Mouse (Mus musculus): ENCODE data around the gene E330021D16Rik. TPM values are rescaled to one million over a fixed set of nuclear protein-coding genes. Genes with fewer than 3 reads are reported as not detected.
A peak's percentile ranks its signal among the peaks of the same experiment; 100 is the strongest.

The E330021D16Rik gene
- polyA plus RNA-seq, 1 experiment from 2014 or later, result not detected

DNA sequence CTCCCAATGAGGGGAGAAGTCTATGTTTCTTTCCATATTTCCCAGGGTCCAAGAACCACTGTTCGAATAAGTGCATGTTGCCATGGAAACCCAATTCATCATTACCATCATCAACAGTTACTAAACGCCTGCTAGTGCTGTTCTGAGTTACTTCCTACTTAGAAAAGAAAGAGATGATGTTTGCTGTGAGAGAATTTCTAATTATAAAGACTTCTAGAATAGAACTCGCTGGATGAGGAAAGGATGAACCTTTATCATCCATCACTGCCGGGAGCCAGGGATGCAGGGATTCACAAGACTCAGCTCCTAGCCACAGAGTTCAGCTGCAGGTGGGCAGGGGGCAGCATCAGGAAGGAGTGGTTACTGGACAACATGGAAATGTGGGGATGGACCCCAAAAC lies 51.4 kb downstream of the E330021D16Rik start:
- no peak overlapping the region for H3K27ac ChIP-seq
- WGBS, result 78% methylated on average over 4 of the region's 4 CpGs
- no peak overlapping the region for H3K4me3 ChIP-seq
- no peak for ATAC-seq (ENCODE audit: insufficient number of reproducible peaks, insufficient read depth, low FRiP score, low TSS enrichment)
- H3K27me3 ChIP-seq, result no peaks in the 10 kb centered on the region
- H3K36me3 ChIP-seq, result no peaks in the 10 kb centered on the region
- H3K9ac ChIP-seq, result no peak overlapping the region
- H3K9me3 ChIP-seq, result no peaks in the 10 kb centered on the region
- no peaks in the 10 kb centered on the region for H3K4me1 ChIP-seq
- no peak overlapping the region for H3K4me2 ChIP-seq (replicated peaks)

DNA sequence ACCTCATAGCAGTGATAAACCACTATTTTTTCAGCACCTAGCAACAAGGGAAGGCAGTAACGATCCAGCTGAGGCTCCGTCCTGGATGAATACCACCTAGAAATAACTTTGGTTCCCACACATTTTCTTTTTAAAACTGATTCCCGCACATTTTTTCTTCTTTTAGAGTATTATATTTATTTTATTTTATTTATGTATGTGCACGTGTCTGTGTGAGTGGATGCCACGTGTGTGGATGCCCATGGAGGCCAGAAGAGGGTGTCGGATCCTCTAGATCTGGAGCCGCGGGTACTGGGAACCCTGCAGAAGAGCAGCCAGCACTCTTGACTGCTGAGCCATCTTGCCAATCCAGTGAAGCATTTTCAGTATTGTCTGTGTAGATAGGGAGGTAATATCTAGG lies 52.1 kb downstream of the E330021D16Rik start:
- Histone ChIP-seq H3K9me3 (no peaks in the 10 kb centered on the region), H3K36me3 (no peaks in the 10 kb centered on the region), H3K27me3 (no peaks in the 10 kb centered on the region), H3K9ac (no peak overlapping the region), H3K4me2 (replicated peaks) (no peak overlapping the region), H3K4me3 (no peak overlapping the region), H3K27ac (no peak overlapping the region), H3K4me1 (no peaks in the 10 kb centered on the region)
- WGBS, result 91% methylated on average over 8 of the region's 8 CpGs
- ATAC-seq (ENCODE audit: insufficient number of reproducible peaks, insufficient read depth, low FRiP score, low TSS enrichment), result no peak

DNA sequence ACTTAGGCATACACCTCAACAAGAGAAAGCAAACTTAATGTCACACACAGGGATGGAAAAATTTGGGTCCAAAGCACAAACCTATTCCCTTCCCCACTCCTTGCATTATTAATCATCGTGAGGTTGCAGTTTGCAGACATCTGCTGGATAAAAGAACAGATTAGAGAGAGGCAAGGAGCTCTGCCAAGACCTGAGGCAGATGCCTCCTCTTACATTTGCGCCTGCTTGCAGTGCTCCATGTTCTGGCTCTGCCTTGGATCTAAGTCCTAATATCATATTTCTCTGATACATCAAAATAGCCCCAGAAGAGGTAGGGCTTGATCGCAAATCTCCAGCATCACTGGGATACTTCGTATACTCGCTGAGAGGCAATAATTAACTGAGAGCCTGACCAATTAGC lies 56.9 kb downstream of the E330021D16Rik start:
- H3K9ac ChIP-seq, result no peak overlapping the region
- H3K27ac ChIP-seq, result no peak overlapping the region
- no peaks in the 10 kb centered on the region for H3K27me3 ChIP-seq
- ATAC-seq (ENCODE audit: insufficient number of reproducible peaks, insufficient read depth, low FRiP score, low TSS enrichment), result no peak
- H3K4me2 ChIP-seq (replicated peaks), result no peak overlapping the region
- 67% methylated on average over 5 of the region's 5 CpGs for WGBS
- no peak overlapping the region for H3K4me3 ChIP-seq
- no peaks in the 10 kb centered on the region for H3K4me1 ChIP-seq
- H3K9me3 ChIP-seq, result no peaks in the 10 kb centered on the region
- no peaks in the 10 kb centered on the region for H3K36me3 ChIP-seq

DNA sequence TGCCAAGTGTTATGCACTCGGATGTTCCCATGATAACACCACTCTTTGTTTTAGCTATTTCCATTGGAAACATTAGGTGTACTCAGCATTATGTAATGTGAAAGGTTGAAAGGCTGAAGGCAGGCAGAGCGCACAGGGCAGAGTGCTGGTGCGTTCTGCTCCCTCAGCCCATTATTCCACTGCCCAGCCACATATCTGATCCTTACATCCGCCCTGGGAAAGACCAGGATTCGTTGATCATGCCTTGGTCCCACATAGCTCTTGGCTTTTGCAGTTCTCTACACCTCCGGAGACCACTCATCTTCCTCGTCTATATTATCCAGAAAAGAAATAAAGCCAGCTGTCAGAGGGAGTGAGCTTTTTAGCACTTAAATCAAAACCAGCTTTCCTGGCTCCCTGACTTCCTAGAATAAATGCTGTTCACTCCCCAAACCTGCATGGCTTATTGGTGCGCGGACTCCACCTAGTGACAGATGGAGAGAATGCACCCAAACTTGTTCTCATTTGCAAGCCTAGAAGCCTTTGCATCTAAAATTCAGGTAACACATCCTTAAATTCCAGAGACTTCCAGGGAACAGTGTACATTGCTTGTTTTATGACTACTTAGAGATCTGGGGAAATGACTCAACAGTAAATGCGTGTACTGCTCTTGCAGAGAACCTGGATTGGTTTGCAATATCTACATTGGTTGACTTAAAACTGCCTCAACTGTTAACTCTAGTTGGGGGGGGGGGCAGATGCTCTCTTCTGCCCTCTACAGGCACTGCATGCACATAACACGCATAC lies 61.8 kb downstream of the E330021D16Rik start:
- Histone ChIP-seq H3K4me3 (no peak overlapping the region), H3K9ac (no peak overlapping the region), H3K27ac (no peak overlapping the region), H3K9me3 (no peaks in the 10 kb centered on the region), H3K4me1 (no peaks in the 10 kb centered on the region), H3K27me3 (no peaks in the 10 kb centered on the region), H3K4me2 (replicated peaks) (no peak overlapping the region), H3K36me3 (no peaks in the 10 kb centered on the region)
- 37% methylated on average over 11 of the region's 11 CpGs for WGBS
- peak; percentile 49; the same call in 1 of the 2 replicates for ATAC-seq (ENCODE audit: insufficient number of reproducible peaks, insufficient read depth, low FRiP score, low TSS enrichment)

Other genes with a start within 250 kb of the E330021D16Rik start
- 2.7 and 3.3 TPM in 2 replicates for gene Grin2b, start 242.1 kb downstream of the E330021D16Rik start, polyA plus RNA-seq (2016; fragmentation: Nextera tagmentation; extraction: Ambion mirVana)
- not detected in 2 replicates for gene Gm8994, start 88.0 kb downstream of the E330021D16Rik start, polyA plus RNA-seq (2016; fragmentation: Nextera tagmentation; extraction: Ambion mirVana)
- 54.8 and 55.1 TPM in 2 replicates for gene Atf7ip, start 90.6 kb upstream of the E330021D16Rik start, polyA plus RNA-seq (2016; fragmentation: Nextera tagmentation; extraction: Ambion mirVana)
- 2.2 and 2.5 TPM in 2 replicates for gene Plbd1, start 246.4 kb upstream of the E330021D16Rik start, polyA plus RNA-seq (2016; fragmentation: Nextera tagmentation; extraction: Ambion mirVana)